Mouse (Mus musculus): ENCODE results near the gene Atp6v0e.

DNA sequence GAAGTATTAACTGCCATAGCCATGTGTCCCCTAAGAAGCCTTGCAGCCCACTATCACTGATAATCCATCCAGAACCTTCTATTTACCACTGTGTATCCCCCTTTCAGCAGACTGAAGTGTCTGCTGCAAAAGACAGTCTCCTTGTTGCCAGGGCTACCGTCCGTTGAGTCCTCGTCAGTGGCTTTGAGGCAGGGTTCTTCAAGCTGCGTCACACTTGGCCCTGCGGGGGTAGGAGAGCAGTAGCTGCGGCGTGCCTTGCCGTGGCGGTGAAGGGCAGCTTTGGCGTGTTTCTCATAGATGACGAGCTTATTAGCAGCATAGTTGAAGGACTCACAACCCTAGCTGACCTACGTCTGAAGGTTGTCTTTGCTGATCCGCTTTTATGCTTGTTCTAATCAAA, 38.5 kb downstream of the Atp6v0e start:
- no peak for TF ChIP-seq POLR2A (IDR thresholded peaks at IDR 0.05; ENCODE audit: borderline replicate concordance, control insufficient read depth, low read depth, low read length)
- no peak for TF ChIP-seq CTCF (IDR thresholded peaks at IDR 0.05; ENCODE audit: control insufficient read depth, insufficient read depth, low read length)
